Mouse (Mus musculus) MEL (cell line): ENCODE measurements at regions not wholly inside any gene's neighbourhood (a gene's known extent, or its start where the extent isn't known, plus 50 kb on each side); places are given as distances from the start of the nearest gene placed in this dataset.

Source experiments
- DNase-seq: peaks from one replicate; pipeline ENCODE4 v3.0.0; 2011; ENCODE audit warnings: low read depth, low spot score
- H3K27ac ChIP-seq: 2 replicates; pipeline ENCODE4 v1.5.1; 2012; ENCODE audit warnings: low read depth, mild to moderate bottlenecking, control low read depth, low read length, moderate library complexity; ENCODE audit not compliant: control insufficient read depth
- H3K27me3 ChIP-seq, 2 experiments: fragments of 150-350 bp in 1 of 2; sonication (generic) in 1 of 2; 2 replicates each; pipeline ENCODE4 v1.6.1; 2012; ENCODE audit warnings: low read length in 2 of 2, mild to moderate bottlenecking in 2 of 2, improper control_type of control experiment in 1 of 2, moderate library complexity in 1 of 2; ENCODE audit not compliant: insufficient read depth in 2 of 2, control insufficient read depth in 1 of 2
- H3K36me3 ChIP-seq, 2 experiments: 2 replicates each; pipeline ENCODE4 v1.6.1; 2012 to 2014; ENCODE audit warnings: low read length in 2 of 2, improper control_type of control experiment in 1 of 2, inconsistent platforms in 1 of 2, mild to moderate bottlenecking in 1 of 2; ENCODE audit not compliant: insufficient read depth in 2 of 2, control insufficient read depth in 1 of 2
- H3K4me1 ChIP-seq, 2 experiments: fragments of 150-350 bp in 1 of 2; sonication (generic) in 1 of 2; 2 replicates each; pipeline ENCODE4 v1.6.1; 2012; ENCODE audit warnings: low read length in 2 of 2, improper control_type of control experiment in 1 of 2, mild to moderate bottlenecking in 1 of 2; ENCODE audit not compliant: insufficient read depth in 2 of 2, control insufficient read depth in 1 of 2
- H3K4me3 ChIP-seq, 2 experiments: fragments of 150-350 bp in 1 of 2; sonication (generic) in 1 of 2; 2 replicates each; pipeline ENCODE4 v1.5.1; 2012; ENCODE audit warnings: low read depth in 2 of 2, low read length in 2 of 2, mild to moderate bottlenecking in 2 of 2, moderate library complexity in 2 of 2, control low read depth in 1 of 2, improper control_type of control experiment in 1 of 2; ENCODE audit not compliant: control insufficient read depth in 1 of 2, insufficient read depth in 1 of 2
- H3K79me2 ChIP-seq: 2 replicates; pipeline ENCODE4 v1.6.1; 2012; ENCODE audit warnings: mild to moderate bottlenecking, low read length, moderate library complexity; ENCODE audit not compliant: control insufficient read depth, poor library complexity, insufficient read depth
- H3K9ac ChIP-seq: 2 replicates; pipeline ENCODE4 v1.6.1; 2012; ENCODE audit warnings: low read depth, mild to moderate bottlenecking, control low read depth, low read length, moderate library complexity; ENCODE audit not compliant: control insufficient read depth, poor library complexity, severe bottlenecking
- H3K9me3 ChIP-seq: fragments of 150-350 bp; sonication (generic); replicated peaks from 2 replicates; pipeline ENCODE4 v1.6.1; 2012; ENCODE audit warnings: mild to moderate bottlenecking, low read length, improper control_type of control experiment, moderate library complexity; ENCODE audit not compliant: insufficient read depth
- BHLHE40 ChIP-seq: IDR thresholded peaks from 2 replicates; pipeline ENCODE4 v1.6.1; 2012; ENCODE audit warnings: low read depth, mild to moderate bottlenecking, inconsistent platforms, low read length, improper control_type of control experiment, borderline replicate concordance
- CTCF ChIP-seq, 3 experiments: IDR thresholded peaks in 2 of 3; conservative IDR thresholded peaks in 1 of 3; 2 replicates each; pipeline ENCODE4 v1.5.1; 2011 to 2012; ENCODE audit warnings: low read length in 3 of 3, low read depth in 2 of 3, mild to moderate bottlenecking in 2 of 3, improper control_type of control experiment in 1 of 3, inconsistent platforms in 1 of 3, mixed read lengths in 1 of 3, moderate library complexity in 1 of 3; ENCODE audit not compliant: control insufficient read depth in 1 of 3, insufficient read depth in 1 of 3, poor library complexity in 1 of 3, severe bottlenecking in 1 of 3
- E2F4 ChIP-seq: IDR thresholded peaks from 2 replicates; pipeline ENCODE4 v1.6.1; 2011; ENCODE audit warnings: low read depth, low read length, improper control_type of control experiment, borderline replicate concordance
- ELF1 ChIP-seq: IDR thresholded peaks from 2 replicates; pipeline ENCODE4 v1.6.1; 2014; ENCODE audit warnings: low read depth, mild to moderate bottlenecking, inconsistent platforms, low read length, improper control_type of control experiment, moderate library complexity
- ETS1 ChIP-seq: IDR thresholded peaks from 2 replicates; pipeline ENCODE4 v1.6.1; 2012; ENCODE audit warnings: low read depth, mild to moderate bottlenecking, inconsistent platforms, low read length, improper control_type of control experiment, moderate library complexity
- GATA1 ChIP-seq: IDR thresholded peaks from 2 replicates; pipeline ENCODE4 v1.6.1; 2011; ENCODE audit warnings: low read depth, low read length, improper control_type of control experiment
- HCFC1 ChIP-seq: IDR thresholded peaks from 2 replicates; pipeline ENCODE4 v1.6.1; 2012; ENCODE audit warnings: low read depth, mild to moderate bottlenecking, inconsistent platforms, low read length, improper control_type of control experiment, moderate library complexity
- JUND ChIP-seq: IDR thresholded peaks from 2 replicates; pipeline ENCODE4 v1.6.1; 2011; ENCODE audit warnings: low read depth, mild to moderate bottlenecking, improper control_type of control experiment, low read length
- MAFK ChIP-seq: IDR thresholded peaks from 2 replicates; pipeline ENCODE4 v1.6.1; 2011; ENCODE audit warnings: low read depth, mild to moderate bottlenecking, low read length, improper control_type of control experiment, borderline replicate concordance
- MAX ChIP-seq: IDR thresholded peaks from 2 replicates; pipeline ENCODE4 v1.6.1; 2011; ENCODE audit warnings: low read length, improper control_type of control experiment
- MYC ChIP-seq: IDR thresholded peaks from 2 replicates; pipeline ENCODE4 v1.6.1; 2011; ENCODE audit warnings: low read depth, mild to moderate bottlenecking, low read length, improper control_type of control experiment, moderate library complexity
- NELFE ChIP-seq: IDR thresholded peaks from 2 replicates; pipeline ENCODE4 v1.6.1; 2011; ENCODE audit warnings: low read depth, low read length, improper control_type of control experiment
- POLR2A ChIP-seq, 2 experiments: IDR thresholded peaks; 2 replicates each; pipeline ENCODE4 v1.6.1; 2011 to 2012; ENCODE audit warnings: low read length in 2 of 2, mild to moderate bottlenecking in 2 of 2, control low read depth in 1 of 2, improper control_type of control experiment in 1 of 2, low read depth in 1 of 2, moderate library complexity in 1 of 2; ENCODE audit not compliant: control insufficient read depth in 1 of 2, insufficient read depth in 1 of 2, poor library complexity in 1 of 2
- POLR2AphosphoS2 ChIP-seq: IDR thresholded peaks from 2 replicates; pipeline ENCODE4 v1.6.1; 2011; ENCODE audit warnings: low read length, improper control_type of control experiment
- POLR2AphosphoS5 ChIP-seq: IDR thresholded peaks from 2 replicates; pipeline ENCODE4 v1.6.1; 2012; ENCODE audit warnings: low read depth, borderline replicate concordance, mild to moderate bottlenecking, inconsistent platforms, low read length, moderate library complexity, mixed read lengths
- RAD21 ChIP-seq: IDR thresholded peaks from 2 replicates; pipeline ENCODE4 v1.6.1; 2011; ENCODE audit warnings: mild to moderate bottlenecking, low read depth, low read length, improper control_type of control experiment
- RCOR1 ChIP-seq: IDR thresholded peaks from 2 replicates; pipeline ENCODE4 v1.6.1; 2012; ENCODE audit warnings: low read depth, mild to moderate bottlenecking, inconsistent platforms, low read length, improper control_type of control experiment
- SIN3A ChIP-seq: IDR thresholded peaks from 2 replicates; pipeline ENCODE4 v1.6.1; 2012; ENCODE audit warnings: low read length, improper control_type of control experiment, inconsistent platforms
- ZMIZ1 ChIP-seq: IDR thresholded peaks from 2 replicates; pipeline ENCODE4 v1.6.1; 2012; ENCODE audit warnings: low read depth, mild to moderate bottlenecking, inconsistent platforms, low read length, improper control_type of control experiment, moderate library complexity

DNA sequence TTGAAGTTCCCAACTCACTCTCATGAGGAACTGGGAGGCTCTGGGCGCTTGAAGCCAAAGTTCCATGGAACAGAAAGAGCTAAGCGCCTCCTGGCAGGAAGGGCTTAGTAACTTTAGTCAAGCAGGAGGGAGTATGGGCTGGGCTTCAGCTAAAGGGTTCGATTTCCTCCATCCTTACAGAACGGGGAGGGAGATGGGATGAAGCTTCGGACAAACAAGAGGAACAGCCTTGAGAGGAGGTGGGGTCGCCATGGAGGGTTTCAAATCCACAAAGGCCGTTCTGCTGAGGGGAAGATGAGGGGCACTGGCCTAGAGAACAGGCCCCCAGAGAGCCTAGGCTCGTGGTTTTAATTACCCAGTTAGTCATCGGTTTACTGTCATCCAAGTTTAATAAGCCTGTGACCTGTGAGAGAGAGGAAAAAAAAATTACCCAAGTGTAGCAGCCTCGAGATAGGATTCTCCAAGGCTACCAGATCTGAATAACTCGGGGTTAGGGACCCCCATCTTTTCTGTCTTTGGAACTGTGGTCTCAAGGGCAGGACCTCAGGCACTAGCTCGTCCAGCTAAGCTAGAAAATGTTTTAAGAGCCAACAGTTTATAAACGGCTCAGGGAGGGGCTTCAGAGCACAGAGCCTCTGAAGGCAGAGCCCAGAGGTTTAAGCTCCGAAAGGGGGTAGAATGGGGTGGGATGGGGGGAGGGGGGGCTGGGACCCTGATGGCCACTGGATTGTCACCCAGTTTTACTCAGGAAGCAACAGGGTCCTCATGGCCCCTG is 102.1 kb upstream of the Gm9887 start:
- TF ChIP-seq MAX = no peak
- H3K4me1 ChIP-seq = no peaks in the 10 kb centered on the region
- H3K9me3 ChIP-seq = no peaks in the 10 kb centered on the region
- no peak overlapping the region for H3K4me3 ChIP-seq
- no peak for DNase-seq
- H3K9ac ChIP-seq = no peak overlapping the region
- H3K79me2 ChIP-seq = no peaks in the 10 kb centered on the region
- H3K36me3 ChIP-seq = no peaks in the 10 kb centered on the region
- H3K27ac ChIP-seq = no peak overlapping the region
- H3K27me3 ChIP-seq = no peaks in the 10 kb centered on the region

DNA sequence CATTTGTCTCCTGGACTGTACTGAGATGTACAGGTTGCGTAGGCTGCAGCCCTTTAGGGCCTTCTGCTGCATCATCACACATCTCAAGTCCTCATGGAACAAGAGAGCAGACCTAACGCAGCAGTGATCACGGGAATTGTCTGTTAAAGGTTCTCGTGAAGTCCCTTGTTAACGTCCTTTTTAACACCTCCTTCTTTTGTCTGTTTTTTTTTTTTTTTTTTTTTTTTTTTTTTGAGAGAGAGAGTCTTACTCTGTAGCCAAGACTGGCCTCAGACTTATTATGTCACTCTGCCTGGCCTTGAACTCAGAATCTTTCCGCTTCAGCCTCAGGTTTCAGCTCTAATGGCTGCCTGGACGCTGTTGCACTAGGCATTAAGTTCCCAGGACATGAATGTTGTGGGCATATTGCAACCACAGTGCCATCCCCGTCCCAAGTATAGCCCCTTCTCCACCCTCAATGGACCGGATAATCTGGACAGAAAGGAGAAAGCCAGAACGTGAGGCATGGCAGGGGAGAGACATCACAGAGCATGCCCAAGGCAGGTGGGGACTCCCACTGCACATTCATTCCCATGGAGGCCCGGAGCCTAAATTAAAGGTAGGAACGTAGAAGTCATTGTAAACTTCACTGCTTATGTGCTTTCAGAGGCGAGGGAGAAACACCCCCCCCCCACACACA is 101.3 kb upstream of the Gm9887 start:
- Histone ChIP-seq H3K9ac (no peak overlapping the region), H3K27ac (no peak overlapping the region), H3K79me2 (no peaks in the 10 kb centered on the region), H3K27me3 (no peaks in the 10 kb centered on the region; a peak in 1 of 4 replicates), H3K4me1 (no peaks in the 10 kb centered on the region), H3K36me3 (no peaks in the 10 kb centered on the region), H3K4me3 (no peak overlapping the region), H3K9me3 (no peaks in the 10 kb centered on the region)
- TF ChIP-seq MAFK (no peak), ETS1 (no peak), HCFC1 (no peak), ELF1 (no peak), MAX (no peak), POLR2AphosphoS5 (no peak), GATA1 (no peak), RCOR1 (no peak), POLR2A (IDR thresholded peaks at IDR 0.05; ENCODE audit: control insufficient read depth in 1 of 2, insufficient read depth in 1 of 2, low read depth in 1 of 2, low read length in 2 of 2, poor library complexity in 1 of 2) (no peak), SIN3A (no peak), CTCF (IDR thresholded peaks at IDR 0.05 in 2 of 3, conservative IDR thresholded peaks at IDR 0.05 in 1 of 3; ENCODE audit: control insufficient read depth in 1 of 3, insufficient read depth in 1 of 3, low read depth in 2 of 3, low read length in 3 of 3, poor library complexity in 1 of 3, severe bottlenecking in 1 of 3) (no peak), POLR2AphosphoS2 (no peak), RAD21 (no peak), MYC (no peak), ZMIZ1 (no peak), JUND (no peak), E2F4 (no peak), BHLHE40 (no peak), NELFE (no peak)
- DNase-seq = no peak
